In genomic region chr3:127320311-127320710, GRCm38 (mm10) we compare ENCODE assay signal across 30 mouse cellular contexts.
A peak's percentile ranks its signal among the peaks of the same experiment; 100 is the strongest.
DNase-seq lines count a peak whose midpoint lies in the region; ATAC-seq and TF ChIP-seq lines count a peak whose summit lies in the region.
"Had no signal": no experiment of that assay in that cellular context is flagged by ENCODE, and none has a peak within 500 bp of the region (broad histone marks: within the 10 kb centered on the region; RNA-seq: fewer than 3 reads in every experiment).

No protein-coding gene starts in this region.

- peaks cover 0 to 13% of the 10 kb centered on the region in 2 experiments; a peak in 2 of 4 replicates for H3K36me3 ChIP-seq in MEL (ENCODE audit: control insufficient read depth in 1 of 2, insufficient read depth in 2 of 2, low read length in 2 of 2)
- no peaks in the 10 kb centered on the region for H3K36me3 ChIP-seq in macrophage (ENCODE audit: inconsistent target)
- H3K36me3 ChIP-seq in hindbrain, embryonic 12.5 days, result no peaks in the 10 kb centered on the region
- H3K36me3 ChIP-seq in forebrain, embryonic 13.5 days (ENCODE audit: poor library complexity, severe bottlenecking), result no peaks in the 10 kb centered on the region
- H3K36me3 ChIP-seq: embryonic facial prominence, embryonic 10.5 days; embryonic facial prominence, embryonic 13.5 days; forebrain, embryonic 10.5 days; heart, embryonic 12.5 days; heart, embryonic 15.5 days; hindbrain, embryonic 10.5 days; hindbrain, embryonic 15.5 days had no signal

- H3K9me3 ChIP-seq in MEL (replicated peaks; ENCODE audit: insufficient read depth, low read length), result no peaks in the 10 kb centered on the region
- H3K9me3 ChIP-seq in hindbrain, embryonic 12.5 days (replicated peaks), result no peaks in the 10 kb centered on the region
- no peaks in the 10 kb centered on the region for H3K9me3 ChIP-seq in forebrain, embryonic 13.5 days (replicated peaks)
- H3K9me3 ChIP-seq: embryonic facial prominence, embryonic 10.5 days; embryonic facial prominence, embryonic 13.5 days; forebrain, embryonic 10.5 days; heart, embryonic 12.5 days; heart, embryonic 15.5 days; hindbrain, embryonic 10.5 days; hindbrain, embryonic 15.5 days had no signal

- DNase-seq in adrenal gland, adult 2 months, result peak; percentile 20
- DNase-seq in adrenal gland, postnatal 14 days, result no peak
- DNase-seq in MEL (ENCODE audit: low read depth, low spot score), result peak; percentile 13
- no peak for DNase-seq in gastrocnemius, adult 18-20 months (ENCODE audit: low spot score)
- DNase-seq: adrenal gland, adult 8-10 months; cerebellum, adult 11 months; cerebellum, adult 2 months; cerebellum, postnatal 10 days; cerebellum, postnatal 36 days; embryo, embryonic 11 days; gastrocnemius, postnatal 36 days; heart, adult 11 months; heart, postnatal 10 days; heart, postnatal 36 days; kidney, adult 2 months had no signal

- TF ChIP-seq CTCF in MEL (IDR thresholded peaks at IDR 0.05 in 2 of 3, conservative IDR thresholded peaks at IDR 0.05 in 1 of 3; ENCODE audit: control insufficient read depth in 1 of 3, insufficient read depth in 1 of 3, low read depth in 2 of 3, low read length in 3 of 3, poor library complexity in 1 of 3, severe bottlenecking in 1 of 3), result no peak
- no peak for TF ChIP-seq CTCF in bone marrow macrophage, adult 2 months (IDR thresholded peaks at IDR 0.05; ENCODE audit: low read depth, low read length)

- H3K4me1 ChIP-seq in MEL (ENCODE audit: control insufficient read depth in 1 of 2, insufficient read depth in 2 of 2, low read length in 2 of 2), result peaks cover 2 to 4% of the 10 kb centered on the region in 2 experiments; a peak in 3 of 4 replicates
- peaks cover 37% of the 10 kb centered on the region for H3K4me1 ChIP-seq in bone marrow macrophage, adult 2 months (ENCODE audit: control insufficient read depth, insufficient read depth, low read length)
- no peaks in the 10 kb centered on the region for H3K4me1 ChIP-seq in hindbrain, embryonic 12.5 days
- no peaks in the 10 kb centered on the region for H3K4me1 ChIP-seq in forebrain, embryonic 13.5 days
- H3K4me1 ChIP-seq: embryonic facial prominence, embryonic 10.5 days; embryonic facial prominence, embryonic 13.5 days; forebrain, embryonic 10.5 days; heart, embryonic 12.5 days; heart, embryonic 15.5 days; hindbrain, embryonic 10.5 days; hindbrain, embryonic 15.5 days had no signal

- TF ChIP-seq POLR2A in MEL (IDR thresholded peaks at IDR 0.05; ENCODE audit: control insufficient read depth in 1 of 2, insufficient read depth in 1 of 2, low read depth in 1 of 2, low read length in 2 of 2, poor library complexity in 1 of 2), result no peak
- no peak for TF ChIP-seq POLR2A in bone marrow macrophage, adult 2 months (IDR thresholded peaks at IDR 0.05; ENCODE audit: borderline replicate concordance, low read depth, low read length)

- H3K27ac ChIP-seq in MEL (ENCODE audit: control insufficient read depth, low read depth, low read length) (no peak overlapping the region), macrophage (peak overlapping the region; percentile 85)
- H3K27ac ChIP-seq in bone marrow macrophage, adult 2 months (ENCODE audit: insufficient read depth, low read depth, low read length), result peak overlapping the region; percentile 92
- H3K27ac ChIP-seq in hindbrain, embryonic 12.5 days, result no peak overlapping the region
- no peak overlapping the region for H3K27ac ChIP-seq in forebrain, embryonic 13.5 days
- H3K27ac ChIP-seq: embryonic facial prominence, embryonic 10.5 days; embryonic facial prominence, embryonic 13.5 days; forebrain, embryonic 10.5 days; heart, embryonic 15.5 days; hindbrain, embryonic 10.5 days; hindbrain, embryonic 15.5 days had no signal

- no peaks in the 10 kb centered on the region for H3K27me3 ChIP-seq in MEL (ENCODE audit: control insufficient read depth in 1 of 2, insufficient read depth in 2 of 2, low read length in 2 of 2)
- H3K27me3 ChIP-seq in hindbrain, embryonic 12.5 days, result no peaks in the 10 kb centered on the region
- no peaks in the 10 kb centered on the region; the same call in 1 of the 2 replicates for H3K27me3 ChIP-seq in forebrain, embryonic 13.5 days
- H3K27me3 ChIP-seq: embryonic facial prominence, embryonic 13.5 days; heart, embryonic 12.5 days; heart, embryonic 15.5 days; hindbrain, embryonic 15.5 days had no signal

- TF ChIP-seq RAD21 in MEL (IDR thresholded peaks at IDR 0.05; ENCODE audit: low read depth, low read length), result no peak

- no peak overlapping the region for H3K4me3 ChIP-seq in MEL (ENCODE audit: control insufficient read depth in 1 of 2, insufficient read depth in 1 of 2, low read depth in 2 of 2, low read length in 2 of 2)
- peak overlapping the region; percentile 6; the same call in 1 of the 2 replicates for H3K4me3 ChIP-seq in bone marrow macrophage, adult 2 months (ENCODE audit: insufficient read depth, low read length)
- H3K4me3 ChIP-seq in macrophage (ENCODE audit: inconsistent target), result no peak overlapping the region
- H3K4me3 ChIP-seq in hindbrain, embryonic 12.5 days, result no peak overlapping the region
- no peak overlapping the region for H3K4me3 ChIP-seq in forebrain, embryonic 13.5 days
- H3K4me3 ChIP-seq: embryonic facial prominence, embryonic 10.5 days; embryonic facial prominence, embryonic 13.5 days; erythroblast, embryonic 14.5 days; forebrain, embryonic 10.5 days; heart, embryonic 12.5 days; heart, embryonic 15.5 days; hindbrain, embryonic 10.5 days; hindbrain, embryonic 15.5 days had no signal

- TF ChIP-seq EP300 in MEL (IDR thresholded peaks at IDR 0.05; ENCODE audit: low read depth in 1 of 2, low read length in 2 of 2), result no peak

- 41% methylated on average over 8 of the region's 8 CpGs for WGBS in macrophage (ENCODE audit: missing documents)
- WGBS in hindbrain, embryonic 12.5 days, result 91% methylated on average over 8 of the region's 8 CpGs
- WGBS in forebrain, embryonic 13.5 days, result 93% methylated on average over 8 of the region's 8 CpGs

- H3K79me2 ChIP-seq in MEL (ENCODE audit: control insufficient read depth, insufficient read depth, low read length, poor library complexity) (no peaks in the 10 kb centered on the region), macrophage (ENCODE audit: inconsistent target) (no peaks in the 10 kb centered on the region)

- no peak for ATAC-seq in hindbrain, embryonic 12.5 days (ENCODE audit: low FRiP score)
- no peak for ATAC-seq in forebrain, embryonic 13.5 days
- ATAC-seq: CD4-positive, CD25-positive, alpha-beta regulatory T cell, adult 4 months; forebrain, embryonic 14.5 days; intestine, postnatal 0 days had no signal

- no peak overlapping the region for H3K9ac ChIP-seq in MEL (ENCODE audit: control insufficient read depth, low read depth, low read length, poor library complexity, severe bottlenecking)
- no peak overlapping the region for H3K9ac ChIP-seq in hindbrain, embryonic 12.5 days
- no peak overlapping the region for H3K9ac ChIP-seq in forebrain, embryonic 13.5 days
- H3K9ac ChIP-seq: embryonic facial prominence, embryonic 13.5 days; heart, embryonic 12.5 days; heart, embryonic 15.5 days; hindbrain, embryonic 15.5 days had no signal

- H3K4me2 ChIP-seq in hindbrain, embryonic 12.5 days (replicated peaks), result no peak overlapping the region
- H3K4me2 ChIP-seq in forebrain, embryonic 13.5 days, result no peak overlapping the region
- H3K4me2 ChIP-seq: embryonic facial prominence, embryonic 13.5 days; heart, embryonic 12.5 days; heart, embryonic 15.5 days; hindbrain, embryonic 15.5 days had no signal

TF ChIP-seq in MEL, 35 proteins besides CTCF, POLR2A, EP300 and RAD21:
- TF ChIP-seq MYB (IDR thresholded peaks at IDR 0.05; ENCODE audit: low read depth, low read length) (no peak), UBTF (IDR thresholded peaks at IDR 0.05; ENCODE audit: borderline replicate concordance, insufficient read depth, low read depth, low read length) (no peak), ELF1 (IDR thresholded peaks at IDR 0.05; ENCODE audit: low read depth, low read length) (no peak), MXI1 (IDR thresholded peaks at IDR 0.05; ENCODE audit: low read depth, low read length) (no peak), BHLHE40 (IDR thresholded peaks at IDR 0.05; ENCODE audit: borderline replicate concordance, low read depth, low read length) (no peak), SMC3 (IDR thresholded peaks at IDR 0.05; ENCODE audit: low read depth, low read length) (no peak)

Comparison
In these comparisons a context has a peak if more than half of its experiments do, and no peak if none do; other contexts are left out.
1. DNase-seq: peak in adrenal gland, adult 2 months (single experiment) and MEL (single experiment); none in adrenal gland, postnatal 14 days (single experiment) and gastrocnemius, adult 18-20 months (single experiment).
2. H3K27ac ChIP-seq: peak in bone marrow macrophage, adult 2 months (single experiment) and macrophage (single experiment); none in MEL (single experiment), hindbrain, embryonic 12.5 days (single experiment) and forebrain, embryonic 13.5 days (single experiment).